Mouse (Mus musculus) kidney, postnatal 0 days (tissue): ENCODE results near the gene Csde1. TPM values are rescaled to one million over a fixed set of nuclear protein-coding genes. Genes with fewer than 3 reads are reported as not detected.

ENCODE experiments used
- ATAC-seq: fragments of 200-750 bp; cut with Nextera tagmentation; replicated peaks from 2 replicates; pipeline ENCODE4 v1.8.0; 2017; ENCODE audit warnings: low read depth, moderate number of reproducible peaks, moderate TSS enrichment, moderate library complexity; ENCODE audit not compliant: low FRiP score
- DNase-seq: peaks from one replicate; pipeline ENCODE4 v3.0.0-alpha.2; 2016; ENCODE audit warnings: low spot score
- H3K27ac ChIP-seq: fragments of 300-500 bp; sonication (generic); 2 replicates; pipeline ENCODE4 v1.5.1; 2014; ENCODE audit warnings: mild to moderate bottlenecking
- H3K27me3 ChIP-seq: fragments of 300-500 bp; sonication (generic); 2 replicates; pipeline ENCODE4 v1.6.1; 2014; ENCODE audit warnings: low read length, mixed read lengths; ENCODE audit not compliant: insufficient read depth
- H3K36me3 ChIP-seq: fragments of 300-500 bp; sonication (generic); 2 replicates; pipeline ENCODE4 v1.6.1; 2014; ENCODE audit warnings: low read length, mixed read lengths; ENCODE audit not compliant: insufficient read depth
- H3K4me1 ChIP-seq: fragments of 300-500 bp; sonication (generic); replicated peaks from 2 replicates; pipeline ENCODE4 v1.6.1; 2014; ENCODE audit warnings: antibody characterized with exemption, low read length, mixed read lengths; ENCODE audit not compliant: insufficient read depth
- H3K4me2 ChIP-seq: fragments of 300-500 bp; sonication (generic); 2 replicates; pipeline ENCODE4 v1.6.1; 2014; ENCODE audit warnings: mild to moderate bottlenecking, low read length, moderate library complexity, mixed read lengths
- H3K4me3 ChIP-seq: fragments of 300-500 bp; sonication (generic); replicated peaks from 2 replicates; pipeline ENCODE4 v1.5.1; 2014; ENCODE audit warnings: low read depth, low read length
- H3K9ac ChIP-seq: fragments of 300-500 bp; sonication (generic); 2 replicates; pipeline ENCODE4 v1.6.1; 2014; ENCODE audit warnings: low read depth, low read length
- H3K9me3 ChIP-seq: fragments of 300-500 bp; sonication (generic); replicated peaks from 2 replicates; pipeline ENCODE4 v1.6.1; 2016; ENCODE audit warnings: low read length, inconsistent platforms, mixed read lengths
- CTCF ChIP-seq: IDR thresholded peaks from 2 replicates; pipeline ENCODE4 v1.5.1; 2016; ENCODE audit warnings: antibody characterized with exemption, low read depth, mild to moderate bottlenecking, moderate library complexity
- WGBS: fragments of 180-500 bp; shearing (Covaris S2); extraction: QIAGEN DNeasy Blood & Tissue Kit; methylation state at CpG from one replicate; pipeline ENCODE4 v1.1.7; 2014; 5-methylcytosine and 5-hydroxymethylcytosine counted together
- polyA plus RNA-seq: library from polyadenylated mRNA; unstranded; fragments of >200 nt; fragmentation: Nextera tagmentation; extraction: Ambion mirVana; gene quantifications from 2 replicates; pipeline ENCODE4 v1.2.1, GENCODE M21; 2015

The Csde1 gene
- polyA plus RNA-seq, 1 experiment from 2014 or later: 239 TPM

DNA sequence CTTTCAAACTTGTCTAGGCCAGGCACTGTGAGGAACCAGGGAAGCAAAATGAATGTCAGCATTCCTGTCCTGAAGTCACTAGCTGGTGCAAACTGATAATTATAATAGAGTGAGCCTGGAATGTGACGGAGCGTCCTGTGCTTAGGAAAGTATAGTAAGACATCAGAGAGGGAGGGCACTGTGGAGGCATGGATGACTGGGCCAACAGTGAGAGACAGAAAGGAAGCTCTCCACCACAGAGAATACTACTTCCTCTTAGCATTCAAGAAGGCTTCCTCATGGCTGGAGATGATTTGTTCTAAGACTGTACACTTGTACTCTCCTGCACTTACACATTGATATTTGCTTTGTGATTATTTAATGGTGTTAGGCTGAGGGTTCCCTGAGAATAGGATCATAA lies 2.9 kb upstream of the Csde1 start:
- 50% methylated on average over 2 of the region's 2 CpGs for WGBS
- TF ChIP-seq CTCF: no peak
- H3K27ac ChIP-seq: no peak overlapping the region
- no peak overlapping the region for H3K4me3 ChIP-seq
- H3K9ac ChIP-seq: no peak overlapping the region
- no peaks in the 10 kb centered on the region for H3K27me3 ChIP-seq
- ATAC-seq: no peak
- no peaks in the 10 kb centered on the region for H3K9me3 ChIP-seq
- no peak for DNase-seq
- H3K4me1 ChIP-seq: 0 out of 2 replicates have a peak, but pooled peaks cover 6% of the 10 kb centered on the region
- no peak overlapping the region for H3K4me2 ChIP-seq
- H3K36me3 ChIP-seq: no peaks in the 10 kb centered on the region

DNA sequence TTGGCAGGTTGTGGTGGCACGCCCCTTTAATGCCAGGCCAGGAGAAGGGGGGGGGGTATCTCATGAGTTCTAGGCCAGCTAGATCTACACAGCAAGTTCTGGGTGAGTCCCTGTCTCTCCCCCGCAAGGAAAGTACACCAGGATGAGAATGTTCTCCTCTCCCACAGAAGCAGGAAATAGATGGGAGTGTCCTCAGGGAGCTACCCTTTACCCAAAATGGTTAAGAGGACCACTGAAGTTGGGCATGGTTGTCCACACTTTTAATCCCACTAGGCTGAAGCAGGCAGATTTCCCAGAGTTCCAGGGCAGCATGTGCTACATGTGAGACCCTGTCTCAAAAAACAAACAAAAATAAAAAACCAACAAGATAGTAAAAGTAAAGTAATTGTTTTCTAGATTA lies 764 bp upstream of the Csde1 start:
- no peak overlapping the region for H3K9ac ChIP-seq

DNA sequence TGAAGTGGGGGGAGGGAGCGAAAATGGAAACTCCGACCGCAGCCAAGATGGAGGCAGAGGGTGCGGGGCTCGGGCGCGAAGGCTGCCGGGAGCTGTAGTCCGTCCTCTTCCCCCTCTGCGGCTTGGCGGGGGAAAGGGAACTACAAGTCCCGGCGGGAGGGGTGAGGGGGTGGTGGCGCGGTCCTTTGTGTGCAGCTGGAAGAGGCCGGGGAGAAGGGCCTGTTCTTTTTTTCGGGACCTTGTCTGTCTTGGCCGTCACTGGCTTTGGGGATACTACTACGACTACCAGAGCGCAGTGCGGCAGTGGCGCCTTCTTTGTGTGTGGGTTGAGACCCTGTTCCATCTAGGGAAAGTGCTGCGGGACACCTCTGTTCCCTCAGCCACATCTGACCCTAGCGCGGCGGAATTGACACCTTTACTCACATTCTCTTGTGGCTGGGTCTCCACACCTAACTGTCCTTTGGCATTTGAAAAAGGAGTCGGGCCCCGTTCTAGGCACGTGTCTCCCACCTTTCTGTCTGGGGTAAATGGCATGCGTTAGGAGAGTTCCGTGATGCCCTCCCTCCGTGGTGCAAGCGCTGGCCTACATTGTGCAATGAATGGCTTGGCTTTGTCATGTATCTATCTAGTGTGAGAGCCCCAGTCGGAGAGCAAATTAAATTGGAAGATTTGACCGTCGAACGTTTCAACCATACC lies 865 bp downstream of the Csde1 start:
- under 1% methylated on average over 35 of the region's 37 CpGs for WGBS
- Histone ChIP-seq H3K27me3 (no peaks in the 10 kb centered on the region), H3K4me2 (peak overlapping the region; percentile 58), H3K4me1 (0 out of 2 replicates have a peak, but pooled peaks cover 9% of the 10 kb centered on the region), H3K4me3 (peak overlapping the region; percentile 87), H3K36me3 (no peaks in the 10 kb centered on the region), H3K9me3 (no peaks in the 10 kb centered on the region), H3K9ac (peak overlapping the region; percentile 93), H3K27ac (peak overlapping the region; percentile 95)
- TF ChIP-seq CTCF: no peak
- ATAC-seq: peak; percentile 92
- peak; percentile 95 for DNase-seq

More for the DNA sequence above, 764 bp upstream of the Csde1 start:
- Histone ChIP-seq H3K4me1 (0 out of 2 replicates have a peak, but pooled peaks cover 9% of the 10 kb centered on the region), H3K4me3 (no peak overlapping the region), H3K4me2 (peak overlapping the region; percentile 44; the same call in 1 of the 2 replicates), H3K27ac (no peak overlapping the region), H3K36me3 (no peaks in the 10 kb centered on the region), H3K9me3 (no peaks in the 10 kb centered on the region), H3K27me3 (no peaks in the 10 kb centered on the region)
- no peak for TF ChIP-seq CTCF
- 88% methylated on average over 2 of the region's 2 CpGs for WGBS
- DNase-seq: no peak
- ATAC-seq: no peak

DNA sequence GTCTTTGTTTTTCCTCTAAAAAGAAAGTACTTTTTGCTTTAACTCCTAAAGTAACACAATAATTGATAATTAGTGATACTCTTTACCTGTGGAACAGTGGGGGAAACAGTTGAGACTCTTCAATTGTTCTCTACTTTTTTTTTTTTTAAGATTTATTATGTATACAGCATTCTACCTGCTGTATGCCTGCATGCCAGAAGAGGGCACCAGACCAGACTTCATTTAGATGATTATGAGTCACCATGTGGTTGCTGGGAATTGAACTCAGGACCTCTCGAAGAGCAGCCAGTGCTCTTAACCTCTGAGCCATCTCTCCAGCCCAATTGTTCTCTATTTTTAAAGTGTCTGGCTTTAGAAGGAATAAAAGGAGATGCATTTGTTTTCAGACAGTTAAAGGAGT lies 5.9 kb downstream of the Csde1 start:
- H3K4me3 ChIP-seq: no peak overlapping the region
- H3K27ac ChIP-seq: no peak overlapping the region
- H3K4me2 ChIP-seq: no peak overlapping the region
- no peaks in the 10 kb centered on the region for H3K9me3 ChIP-seq
- peaks cover 28% of the 10 kb centered on the region for H3K36me3 ChIP-seq
- 95% methylated on average over 1 of the region's 1 CpGs for WGBS
- ATAC-seq: no peak
- no peak for DNase-seq
- H3K27me3 ChIP-seq: no peaks in the 10 kb centered on the region
- 0 out of 2 replicates have a peak, but pooled peaks cover 9% of the 10 kb centered on the region for H3K4me1 ChIP-seq
- H3K9ac ChIP-seq: no peak overlapping the region
- TF ChIP-seq CTCF: peak; percentile 37

DNA sequence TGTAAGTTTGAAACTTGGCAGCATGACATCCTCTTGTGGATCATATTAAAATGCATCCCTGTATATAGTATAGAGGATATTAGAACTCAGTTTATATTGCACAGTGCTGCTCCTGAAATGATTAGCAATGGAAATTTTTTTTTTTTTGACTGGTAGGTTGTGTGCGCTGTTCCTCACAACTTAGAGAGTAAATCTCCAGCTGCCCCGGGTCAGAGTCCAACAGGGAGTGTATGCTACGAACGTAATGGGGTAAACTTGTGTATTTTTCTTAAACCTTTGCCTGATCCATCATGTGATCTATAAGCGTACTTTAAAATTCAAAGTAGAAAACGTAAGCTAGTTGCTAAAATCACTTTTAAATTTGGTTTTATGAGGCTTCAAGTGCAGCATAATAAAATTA lies 20.1 kb downstream of the Csde1 start:
- Histone ChIP-seq H3K4me3 (no peak overlapping the region), H3K9ac (no peak overlapping the region), H3K27ac (no peak overlapping the region), H3K4me2 (no peak overlapping the region), H3K4me1 (no peaks in the 10 kb centered on the region), H3K9me3 (no peaks in the 10 kb centered on the region), H3K27me3 (no peaks in the 10 kb centered on the region), H3K36me3 (peaks cover 17% of the 10 kb centered on the region)
- DNase-seq: no peak
- ATAC-seq: no peak
- TF ChIP-seq CTCF: no peak
- 87% methylated on average over 6 of the region's 6 CpGs for WGBS

DNA sequence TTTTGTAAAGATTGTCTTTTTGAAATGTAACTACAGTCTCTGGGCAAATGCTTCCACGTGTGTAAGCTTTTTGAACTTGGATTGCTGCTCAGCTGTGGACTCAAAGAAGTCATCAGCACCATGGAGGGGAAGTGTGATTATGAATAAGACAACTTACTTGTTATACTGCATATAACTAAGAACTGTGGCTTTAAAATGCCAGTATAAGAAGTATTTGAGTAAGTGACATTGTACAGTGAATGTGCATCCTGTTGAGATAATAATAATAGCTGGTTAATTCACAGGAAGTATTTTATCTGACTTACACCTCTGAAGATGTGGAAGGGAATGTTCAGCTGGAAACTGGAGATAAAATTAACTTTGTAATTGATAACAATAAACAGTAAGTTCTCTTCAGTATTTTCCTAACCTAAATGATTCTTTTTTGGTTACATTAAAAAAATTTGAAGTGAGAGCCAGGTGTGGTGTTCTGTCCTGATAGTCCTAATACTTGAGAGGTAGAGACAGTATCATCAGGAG lies 20.7 kb downstream of the Csde1 start:
- Histone ChIP-seq H3K27me3 (no peaks in the 10 kb centered on the region), H3K4me3 (no peak overlapping the region), H3K9ac (no peak overlapping the region), H3K9me3 (no peaks in the 10 kb centered on the region), H3K4me2 (no peak overlapping the region), H3K27ac (no peak overlapping the region), H3K36me3 (peaks cover 22% of the 10 kb centered on the region), H3K4me1 (no peaks in the 10 kb centered on the region)
- WGBS: 87% methylated on average over 1 of the region's 1 CpGs
- TF ChIP-seq CTCF: no peak
- ATAC-seq (no peak), DNase-seq (no peak)
